In the genomic region with DNA sequence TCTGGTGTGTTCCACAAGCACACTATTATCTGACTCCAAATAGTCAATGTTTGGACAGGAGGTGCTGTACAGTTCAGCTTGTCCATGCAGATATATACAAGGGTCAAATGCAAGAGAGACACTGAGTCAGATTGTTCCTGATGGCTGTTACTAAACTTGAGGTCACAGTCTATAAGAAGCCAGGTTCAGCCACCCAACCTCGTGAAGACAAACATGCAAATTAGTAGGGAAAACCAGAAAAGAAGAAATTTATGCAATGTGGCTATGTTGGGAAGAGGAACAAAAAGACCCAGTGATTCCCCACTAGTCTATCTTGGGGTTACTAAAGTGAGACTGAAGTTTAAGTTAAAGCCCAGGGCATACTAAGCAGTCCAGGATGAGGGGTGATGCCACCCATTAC, we compare ENCODE assay signal across 23 mouse cellular contexts. TPM values are rescaled to one million over a fixed set of nuclear protein-coding genes. Genes with fewer than 3 reads are reported as not detected.
DNase-seq lines count a peak whose midpoint lies in the region; ATAC-seq lines count a peak whose summit lies in the region.
"Had no signal": no experiment of that assay in that cellular context is flagged by ENCODE, and none has a peak within 500 bp of the region (broad histone marks: within the 10 kb centered on the region; RNA-seq: fewer than 3 reads in every experiment).

No protein-coding gene starts in this region.

- intact Hi-C loops in gastrocnemius, postnatal 14 days (cut with DNase I; ENCODE audit: low total_unique reads) = no loop called here

- no peaks in the 10 kb centered on the region for H3K27me3 ChIP-seq in forebrain, embryonic 10.5 days (ENCODE audit: poor library complexity, severe bottlenecking)
- no peaks in the 10 kb centered on the region for H3K27me3 ChIP-seq in forebrain, embryonic 16.5 days (replicated peaks; ENCODE audit: control insufficient read depth, insufficient read depth, low read length)
- no peaks in the 10 kb centered on the region for H3K27me3 ChIP-seq in embryonic facial prominence, embryonic 10.5 days (replicated peaks; ENCODE audit: low read depth, poor library complexity, severe bottlenecking)
- H3K27me3 ChIP-seq in hindbrain, embryonic 14.5 days (ENCODE audit: control insufficient read depth, insufficient read depth, low read length) = no peaks in the 10 kb centered on the region
- no peaks in the 10 kb centered on the region for H3K27me3 ChIP-seq in midbrain, embryonic 13.5 days
- H3K27me3 ChIP-seq: limb, embryonic 13.5 days; lung, embryonic 15.5 days had no signal

- peaks cover 16% of the 10 kb centered on the region for H3K36me3 ChIP-seq in forebrain, embryonic 10.5 days (replicated peaks)
- 0 out of 2 replicates have a peak, but pooled peaks cover 2% of the 10 kb centered on the region for H3K36me3 ChIP-seq in forebrain, embryonic 16.5 days (ENCODE audit: control insufficient read depth, insufficient read depth)
- peaks cover 16% of the 10 kb centered on the region for H3K36me3 ChIP-seq in embryonic facial prominence, embryonic 10.5 days (replicated peaks)
- peaks cover 10% of the 10 kb centered on the region; the same call in 1 of the 2 replicates for H3K36me3 ChIP-seq in hindbrain, embryonic 14.5 days (replicated peaks; ENCODE audit: control insufficient read depth, insufficient read depth)
- peaks cover 10% of the 10 kb centered on the region for H3K36me3 ChIP-seq in midbrain, embryonic 13.5 days

- H3K4me1 ChIP-seq in forebrain, embryonic 10.5 days = peaks cover 49% of the 10 kb centered on the region
- peaks cover 18% of the 10 kb centered on the region for H3K4me1 ChIP-seq in forebrain, embryonic 16.5 days (replicated peaks; ENCODE audit: control insufficient read depth, insufficient read depth, low read length)
- peaks cover 34% of the 10 kb centered on the region for H3K4me1 ChIP-seq in embryonic facial prominence, embryonic 10.5 days
- peaks cover 28% of the 10 kb centered on the region for H3K4me1 ChIP-seq in hindbrain, embryonic 14.5 days (replicated peaks; ENCODE audit: control insufficient read depth, insufficient read depth, low read length)
- H3K4me1 ChIP-seq in midbrain, embryonic 13.5 days (replicated peaks) = peaks cover 31% of the 10 kb centered on the region

- no peak for ATAC-seq in forebrain, embryonic 16.5 days
- no peak for ATAC-seq in hindbrain, embryonic 14.5 days (ENCODE audit: low FRiP score)
- no peak for ATAC-seq in midbrain, embryonic 13.5 days
- ATAC-seq: activated CD4-positive, CD25-positive, alpha-beta regulatory T cell, adult 4 months; CD4-positive, CD25-positive, alpha-beta regulatory T cell, adult 4 months had no signal

- H3K4me3 ChIP-seq in forebrain, embryonic 10.5 days = peak overlapping the region; percentile 76; the same call in 1 of the 2 replicates
- H3K4me3 ChIP-seq in forebrain, embryonic 16.5 days (replicated peaks; ENCODE audit: low read length) = no peak overlapping the region
- peak overlapping the region; percentile 75; the same call in 1 of the 2 replicates for H3K4me3 ChIP-seq in embryonic facial prominence, embryonic 10.5 days
- no peak overlapping the region for H3K4me3 ChIP-seq in hindbrain, embryonic 14.5 days (replicated peaks; ENCODE audit: low read length)
- peak overlapping the region; percentile 76; the same call in 1 of the 2 replicates for H3K4me3 ChIP-seq in midbrain, embryonic 13.5 days (replicated peaks)

- peak overlapping the region; percentile 93 for H3K27ac ChIP-seq in forebrain, embryonic 10.5 days
- no peak overlapping the region for H3K27ac ChIP-seq in forebrain, embryonic 16.5 days (ENCODE audit: low read length)
- H3K27ac ChIP-seq in embryonic facial prominence, embryonic 10.5 days (replicated peaks) = no peak overlapping the region; the same call in 1 of the 2 replicates
- peak overlapping the region; percentile 62 for H3K27ac ChIP-seq in hindbrain, embryonic 14.5 days
- peak overlapping the region; percentile 96 for H3K27ac ChIP-seq in midbrain, embryonic 13.5 days
- H3K27ac ChIP-seq: gastrocnemius, adult 2 months; kidney, postnatal 0 days; limb, embryonic 13.5 days; liver, embryonic 14.5 days; lung, embryonic 15.5 days; macrophage; stomach, postnatal 0 days had no signal

- H3K9ac ChIP-seq in forebrain, embryonic 16.5 days (replicated peaks; ENCODE audit: low read depth, low read length) = no peak overlapping the region
- no peak overlapping the region for H3K9ac ChIP-seq in hindbrain, embryonic 14.5 days
- no peak overlapping the region for H3K9ac ChIP-seq in midbrain, embryonic 13.5 days (replicated peaks)
- H3K9ac ChIP-seq: limb, embryonic 13.5 days; liver, embryonic 14.5 days had no signal

- no peak overlapping the region for H3K4me2 ChIP-seq in forebrain, embryonic 16.5 days (ENCODE audit: low read length)
- H3K4me2 ChIP-seq in hindbrain, embryonic 14.5 days (replicated peaks) = peak overlapping the region; percentile 78
- peak overlapping the region; percentile 69 for H3K4me2 ChIP-seq in midbrain, embryonic 13.5 days (replicated peaks)

- no peaks in the 10 kb centered on the region for H3K9me3 ChIP-seq in forebrain, embryonic 10.5 days
- no peaks in the 10 kb centered on the region for H3K9me3 ChIP-seq in forebrain, embryonic 16.5 days (ENCODE audit: control insufficient read depth, low read length)
- H3K9me3 ChIP-seq in embryonic facial prominence, embryonic 10.5 days = no peaks in the 10 kb centered on the region
- H3K9me3 ChIP-seq in hindbrain, embryonic 14.5 days (ENCODE audit: control insufficient read depth, low read length) = no peaks in the 10 kb centered on the region
- H3K9me3 ChIP-seq in midbrain, embryonic 13.5 days = no peaks in the 10 kb centered on the region
- H3K9me3 ChIP-seq: G1E; limb, embryonic 13.5 days; lung, embryonic 15.5 days had no signal

- no peak for DNase-seq in forebrain, embryonic 10.5 days (ENCODE audit: extremely low spot score, low spot score)
- DNase-seq in embryonic facial prominence, embryonic 10.5 days (ENCODE audit: low spot score) = no peak
- no peak for DNase-seq in hindbrain, embryonic 14.5 days (ENCODE audit: low spot score)
- no peak for DNase-seq in gastrocnemius, postnatal 4 days (ENCODE audit: low spot score in 2 of 2)
- DNase-seq in cerebellum, adult 9-10 months = no peak
- no peak for DNase-seq in gastrocnemius, postnatal 14 days
- DNase-seq: adrenal gland, postnatal 10 days; cerebellum, postnatal 10 days; embryo, embryonic 11 days; gastrocnemius, adult 2 months; kidney, adult 18-20 months had no signal

- WGBS in forebrain, embryonic 10.5 days = 46% methylated on average over 1 of the region's 1 CpGs
- WGBS in forebrain, embryonic 16.5 days = 25% methylated on average over 1 of the region's 1 CpGs
- WGBS in embryonic facial prominence, embryonic 10.5 days = 43% methylated on average over 1 of the region's 1 CpGs
- WGBS in hindbrain, embryonic 14.5 days = 15% methylated on average over 1 of the region's 1 CpGs
- 20% methylated on average over 1 of the region's 1 CpGs for WGBS in midbrain, embryonic 13.5 days

RNA-seq across cellular contexts. Expression of a gene that starts 0.9 kb away (rescaled TPM):
- polyA plus RNA-seq in forebrain, embryonic 10.5 days (2016; fragmentation: Nextera tagmentation; extraction: Ambion mirVana) = 18.1 and 19.2 TPM in 2 replicates
- polyA plus RNA-seq in forebrain, embryonic 16.5 days (2015; fragmentation: Nextera tagmentation; extraction: Ambion mirVana) = 39.5 and 46.2 TPM in 2 replicates
- polyA plus RNA-seq in embryonic facial prominence, embryonic 10.5 days (2016; fragmentation: Nextera tagmentation; extraction: Ambion mirVana) = 12.0 and 13.3 TPM in 2 replicates
- polyA plus RNA-seq in hindbrain, embryonic 14.5 days (2014; fragmentation: Nextera tagmentation; extraction: Ambion mirVana) = 39.8 and 46.8 TPM in 2 replicates
- 78.5 and 80.6 TPM in 2 replicates for polyA plus RNA-seq in midbrain, embryonic 13.5 days (2015; fragmentation: Nextera tagmentation; extraction: Ambion mirVana)
- 1 to 10 TPM in 1 of 2 experiments, under 1 TPM in 1; 0.73 to 1.2 TPM for total RNA-seq in gastrocnemius, postnatal 4 days (2021)
- total RNA-seq in gastrocnemius, postnatal 14 days (2021) = under 1 TPM; 0.18 to 0.33 TPM
- total RNA-seq: neutrophil, adult 5-6 weeks had no signal
- polyA plus RNA-seq: G1E had no signal

RNA-seq across cellular contexts. Expression of a gene that starts 19.4 kb away (rescaled TPM):
- polyA plus RNA-seq in forebrain, embryonic 10.5 days (2016; fragmentation: Nextera tagmentation; extraction: Ambion mirVana) = 14.2 and 14.7 TPM in 2 replicates
- 18.8 and 20.0 TPM in 2 replicates for polyA plus RNA-seq in forebrain, embryonic 16.5 days (2015; fragmentation: Nextera tagmentation; extraction: Ambion mirVana)
- 13.2 and 13.9 TPM in 2 replicates for polyA plus RNA-seq in embryonic facial prominence, embryonic 10.5 days (2016; fragmentation: Nextera tagmentation; extraction: Ambion mirVana)
- polyA plus RNA-seq in hindbrain, embryonic 14.5 days (2014; fragmentation: Nextera tagmentation; extraction: Ambion mirVana) = 20.1 and 20.6 TPM in 2 replicates
- polyA plus RNA-seq in midbrain, embryonic 13.5 days (2015; fragmentation: Nextera tagmentation; extraction: Ambion mirVana) = 21.5 and 24.2 TPM in 2 replicates
- 10 to 100 TPM in 1 of 2 experiments, 1 to 10 TPM in 1; 8.7 to 10.7 TPM for total RNA-seq in gastrocnemius, postnatal 4 days (2021)
- 1 to 10 TPM; 6.3 to 7.7 TPM for total RNA-seq in gastrocnemius, postnatal 14 days (2021)

RNA-seq across cellular contexts. Expression of a gene that starts 22.6 kb away (rescaled TPM):
- 47.9 and 50.5 TPM in 2 replicates for polyA plus RNA-seq in forebrain, embryonic 10.5 days (2016; fragmentation: Nextera tagmentation; extraction: Ambion mirVana)
- polyA plus RNA-seq in forebrain, embryonic 16.5 days (2015; fragmentation: Nextera tagmentation; extraction: Ambion mirVana) = 47.4 and 48.7 TPM in 2 replicates
- 49.7 and 51.9 TPM in 2 replicates for polyA plus RNA-seq in embryonic facial prominence, embryonic 10.5 days (2016; fragmentation: Nextera tagmentation; extraction: Ambion mirVana)
- polyA plus RNA-seq in hindbrain, embryonic 14.5 days (2014; fragmentation: Nextera tagmentation; extraction: Ambion mirVana) = 60.8 and 65.5 TPM in 2 replicates
- polyA plus RNA-seq in midbrain, embryonic 13.5 days (2015; fragmentation: Nextera tagmentation; extraction: Ambion mirVana) = 44.6 and 54.4 TPM in 2 replicates
- total RNA-seq in gastrocnemius, postnatal 4 days (2021) = 10 to 100 TPM; 42.7 to 43.1 TPM
- 10 to 100 TPM; 22.2 to 24.0 TPM for total RNA-seq in gastrocnemius, postnatal 14 days (2021)

Comparison
In these comparisons a context has a peak if more than half of its experiments do, and no peak if none do; other contexts are left out.
1. H3K27ac ChIP-seq: peak in forebrain, embryonic 10.5 days (single experiment), hindbrain, embryonic 14.5 days (single experiment) and midbrain, embryonic 13.5 days (single experiment); none in forebrain, embryonic 16.5 days (single experiment) and embryonic facial prominence, embryonic 10.5 days (single experiment).
2. H3K4me3 ChIP-seq: peak in forebrain, embryonic 10.5 days (single experiment), embryonic facial prominence, embryonic 10.5 days (single experiment) and midbrain, embryonic 13.5 days (single experiment); none in forebrain, embryonic 16.5 days (single experiment) and hindbrain, embryonic 14.5 days (single experiment).